Mouse (Mus musculus) CH12.LX (cell line): Measurements from ENCODE around the gene Bicdl1.

Experiments
- CHD2 ChIP-seq: IDR thresholded peaks from 2 replicates; pipeline ENCODE4 v1.6.1; 2011; ENCODE audit warnings: low read length, improper control_type of control experiment
- CTCF ChIP-seq, 2 experiments: IDR thresholded peaks in 1 of 2; conservative IDR thresholded peaks in 1 of 2; 2 replicates each; pipeline ENCODE4 v1.5.1; 2011 to 2012; ENCODE audit warnings: low read depth in 2 of 2, low read length in 2 of 2, improper control_type of control experiment in 1 of 2, inconsistent platforms in 1 of 2, mild to moderate bottlenecking in 1 of 2, moderate library complexity in 1 of 2
- EP300 ChIP-seq: IDR thresholded peaks from 2 replicates; pipeline ENCODE4 v1.6.1; 2011; ENCODE audit warnings: low read length, improper control_type of control experiment
- MXI1 ChIP-seq: IDR thresholded peaks from 2 replicates; pipeline ENCODE4 v1.6.1; 2011; ENCODE audit warnings: mild to moderate bottlenecking, low read depth, low read length, improper control_type of control experiment
- MYC ChIP-seq: IDR thresholded peaks from 2 replicates; pipeline ENCODE4 v1.6.1; 2011; ENCODE audit warnings: low read depth, mild to moderate bottlenecking, improper control_type of control experiment, low read length
- PAX5 ChIP-seq: IDR thresholded peaks from 2 replicates; pipeline ENCODE4 v1.6.1; 2012; ENCODE audit warnings: low read length, inconsistent platforms, mixed read lengths
- POLR2A ChIP-seq: IDR thresholded peaks from 2 replicates; pipeline ENCODE4 v1.6.1; 2011; ENCODE audit warnings: low read depth, mild to moderate bottlenecking, improper control_type of control experiment, low read length
- RAD21 ChIP-seq: IDR thresholded peaks from 2 replicates; pipeline ENCODE4 v1.6.1; 2011; ENCODE audit warnings: low read depth, mild to moderate bottlenecking, low read length, improper control_type of control experiment, moderate library complexity
- USF2 ChIP-seq: conservative IDR thresholded peaks from 2 replicates; pipeline ENCODE4 v1.6.1; 2011; ENCODE audit warnings: low read depth, low read length, improper control_type of control experiment

- TF ChIP-seq RAD21 (no peak), CTCF (conservative IDR thresholded peaks at IDR 0.05 in 1 of 2, IDR thresholded peaks at IDR 0.05 in 1 of 2; ENCODE audit: low read depth in 2 of 2, low read length in 2 of 2) (no peak), POLR2A (no peak), EP300 (no peak), MXI1 (no peak), PAX5 (no peak), CHD2 (no peak), MYC (no peak), USF2 (no peak)
Measured at GRCm38 (mm10) chr5:115695191-115695770, 36.1 kb downstream of the Bicdl1 start.
